Mouse (Mus musculus) cortical plate, adult 2 months (tissue): ENCODE results near the gene Cdkl5.

Experiments used
- CTCF ChIP-seq: fragments of 200-500 bp; IDR thresholded peaks from 2 replicates; pipeline ENCODE4 v1.5.1; 2011; ENCODE audit warnings: mild to moderate bottlenecking, control low read depth, low read length; ENCODE audit not compliant: insufficient read depth; ENCODE audit errors: extremely low read depth
- POLR2A ChIP-seq: fragments of 200-500 bp; IDR thresholded peaks from 2 replicates; pipeline ENCODE4 v1.6.1; 2011; ENCODE audit warnings: mild to moderate bottlenecking, low read length, control low read depth; ENCODE audit not compliant: insufficient read depth; ENCODE audit errors: extremely low read depth

GRCm38 (mm10) chrX:160905913-160906312, 88.6 kb downstream of the Cdkl5 start:
- TF ChIP-seq POLR2A: no peak
- TF ChIP-seq CTCF: no peak
